Mouse (Mus musculus) testis, adult 2 months (tissue): ENCODE results near the gene Hes3. TPM values are rescaled to one million over a fixed set of nuclear protein-coding genes. Genes with fewer than 3 reads are reported as not detected.

ENCODE experiments used
- H3K27ac ChIP-seq: fragments of 200-500 bp; 2 replicates; pipeline ENCODE4 v1.5.1; 2012; ENCODE audit warnings: low read depth, low read length; ENCODE audit not compliant: control insufficient read depth, insufficient read depth
- H3K27me3 ChIP-seq: fragments of 200-500 bp; 2 replicates; pipeline ENCODE4 v1.6.1; 2012; ENCODE audit warnings: mild to moderate bottlenecking, low read length, moderate library complexity; ENCODE audit not compliant: control insufficient read depth, insufficient read depth
- H3K36me3 ChIP-seq: fragments of 200-500 bp; 2 replicates; pipeline ENCODE4 v1.6.1; 2012; ENCODE audit warnings: mild to moderate bottlenecking, low read length; ENCODE audit not compliant: control insufficient read depth, insufficient read depth
- H3K4me1 ChIP-seq: fragments of 200-500 bp; 2 replicates; pipeline ENCODE4 v1.6.1; 2012; ENCODE audit warnings: low read length; ENCODE audit not compliant: control insufficient read depth, insufficient read depth
- H3K4me3 ChIP-seq: fragments of 200-500 bp; 2 replicates; pipeline ENCODE4 v1.5.1; 2012; ENCODE audit warnings: low read depth, mild to moderate bottlenecking, low read length, moderate library complexity, mixed read lengths; ENCODE audit not compliant: control insufficient read depth
- CTCF ChIP-seq: fragments of 200-500 bp; IDR thresholded peaks from 2 replicates; pipeline ENCODE4 v1.5.1; 2012; ENCODE audit warnings: low read depth, mild to moderate bottlenecking, inconsistent platforms, low read length, moderate library complexity; ENCODE audit not compliant: control insufficient read depth, insufficient read depth, insufficient replicate concordance
- POLR2A ChIP-seq: fragments of 200-500 bp; IDR thresholded peaks from 2 replicates; pipeline ENCODE4 v1.6.1; 2012; ENCODE audit warnings: low read depth, mild to moderate bottlenecking, inconsistent platforms, low read length, moderate library complexity; ENCODE audit not compliant: control insufficient read depth
- polyA plus RNA-seq: library from polyadenylated mRNA; depleted of rRNA; stranded (reverse); fragments of >200 nt; gene quantifications from 2 replicates; pipeline ENCODE4 v1.2.3, GENCODE M21; 2012

Gene Hes3
- polyA plus RNA-seq, 1 experiment, result 1.5 TPM

GRCm38 (mm10) chr4:152317631-152318033 is 26.2 kb upstream of the Hes3 start:
- Histone ChIP-seq H3K4me1 (peaks cover 22% of the 10 kb centered on the region), H3K27ac (no peak overlapping the region), H3K4me3 (no peak overlapping the region), H3K27me3 (no peaks in the 10 kb centered on the region; the same call in 1 of the 2 replicates), H3K36me3 (no peaks in the 10 kb centered on the region)
- TF ChIP-seq POLR2A (no peak), CTCF (no peak)

GRCm38 (mm10) chr4:152315498-152316213 is 24.2 kb upstream of the Hes3 start:
- Histone ChIP-seq H3K36me3 (no peaks in the 10 kb centered on the region), H3K27ac (no peak overlapping the region), H3K4me1 (peaks cover 27% of the 10 kb centered on the region), H3K4me3 (peak overlapping the region; percentile 18; the same call in 1 of the 2 replicates), H3K27me3 (no peaks in the 10 kb centered on the region; the same call in 1 of the 2 replicates)
- no peak for TF ChIP-seq POLR2A
- TF ChIP-seq CTCF, result no peak

GRCm38 (mm10) chr4:152313934-152314333 is 22.5 kb upstream of the Hes3 start:
- TF ChIP-seq CTCF (no peak), POLR2A (no peak)
- H3K4me1 ChIP-seq, result peaks cover 26% of the 10 kb centered on the region
- H3K4me3 ChIP-seq, result no peak overlapping the region
- no peak overlapping the region for H3K27ac ChIP-seq
- H3K27me3 ChIP-seq, result no peaks in the 10 kb centered on the region; the same call in 1 of the 2 replicates
- H3K36me3 ChIP-seq, result no peaks in the 10 kb centered on the region

GRCm38 (mm10) chr4:152313211-152313632 is 21.8 kb upstream of the Hes3 start:
- no peak for TF ChIP-seq CTCF
- no peak for TF ChIP-seq POLR2A
- H3K4me3 ChIP-seq, result peak overlapping the region; percentile 7
- no peak overlapping the region for H3K27ac ChIP-seq
- no peaks in the 10 kb centered on the region for H3K36me3 ChIP-seq
- peaks cover 21% of the 10 kb centered on the region for H3K4me1 ChIP-seq
- H3K27me3 ChIP-seq, result no peaks in the 10 kb centered on the region; the same call in 1 of the 2 replicates

GRCm38 (mm10) chr4:152312186-152312585 is 20.7 kb upstream of the Hes3 start:
- H3K27me3 ChIP-seq, result no peaks in the 10 kb centered on the region; the same call in 1 of the 2 replicates

GRCm38 (mm10) chr4:152307542-152307941 is 16.1 kb upstream of the Hes3 start:
- Histone ChIP-seq H3K4me3 (no peak overlapping the region), H3K36me3 (no peaks in the 10 kb centered on the region; the same call in 1 of the 2 replicates), H3K27ac (no peak overlapping the region), H3K27me3 (no peaks in the 10 kb centered on the region; the same call in 1 of the 2 replicates), H3K4me1 (peaks cover 4% of the 10 kb centered on the region; the same call in 1 of the 2 replicates)
- no peak for TF ChIP-seq CTCF
- no peak for TF ChIP-seq POLR2A

More at GRCm38 (mm10) chr4:152312186-152312585, 20.7 kb upstream of the Hes3 start:
- H3K4me1 ChIP-seq, result peaks cover 21% of the 10 kb centered on the region
- H3K36me3 ChIP-seq, result no peaks in the 10 kb centered on the region
- H3K4me3 ChIP-seq, result no peak overlapping the region
- no peak overlapping the region for H3K27ac ChIP-seq
- no peak for TF ChIP-seq CTCF
- no peak for TF ChIP-seq POLR2A

- Histone ChIP-seq H3K4me3 (peak overlapping the region; percentile 71), H3K27ac (no peak overlapping the region), H3K27me3 (no peaks in the 10 kb centered on the region), H3K36me3 (no peaks in the 10 kb centered on the region; the same call in 1 of the 2 replicates), H3K4me1 (no peaks in the 10 kb centered on the region)
- TF ChIP-seq POLR2A (no peak), CTCF (no peak)
Measured at GRCm38 (mm10) chr4:152305991-152306390, 14.5 kb upstream of the Hes3 start.
